Mouse (Mus musculus) liver, postnatal 0 days (tissue): ENCODE measurements around the gene Tmem262. TPM values are rescaled to one million over a fixed set of nuclear protein-coding genes. Genes with fewer than 3 reads are reported as not detected.

Source experiments
- ATAC-seq: fragments of 200-750 bp; cut with Nextera tagmentation; 2 replicates; pipeline ENCODE4 v1.8.0; 2017; ENCODE audit warnings: mild to moderate bottlenecking, moderate library complexity
- DNase-seq: peaks from one replicate; pipeline ENCODE4 v3.0.0-alpha.2; 2016
- H3K27ac ChIP-seq: fragments of 300-500 bp; sonication (generic); 2 replicates; pipeline ENCODE4 v1.5.1; 2014; ENCODE audit warnings: antibody characterized with exemption, moderate library complexity, mild to moderate bottlenecking, low read depth
- H3K27me3 ChIP-seq: fragments of 300-500 bp; sonication (generic); 2 replicates; pipeline ENCODE4 v1.6.1; 2014; ENCODE audit warnings: low read length, control low read depth, mixed read lengths; ENCODE audit not compliant: insufficient read depth
- H3K36me3 ChIP-seq: fragments of 300-500 bp; sonication (generic); replicated peaks from 2 replicates; pipeline ENCODE4 v1.6.1; 2014; ENCODE audit warnings: mild to moderate bottlenecking, control low read depth, low read length, moderate library complexity, mixed read lengths; ENCODE audit not compliant: insufficient read depth
- H3K4me1 ChIP-seq: fragments of 300-500 bp; sonication (generic); 2 replicates; pipeline ENCODE4 v1.6.1; 2014; ENCODE audit warnings: antibody characterized with exemption, mild to moderate bottlenecking, control low read depth; ENCODE audit not compliant: insufficient read depth
- H3K4me2 ChIP-seq: fragments of 300-500 bp; sonication (generic); 2 replicates; pipeline ENCODE4 v1.6.1; 2014; ENCODE audit warnings: low read depth, mild to moderate bottlenecking, low read length, moderate library complexity, mixed read lengths
- H3K4me3 ChIP-seq: fragments of 300-500 bp; sonication (generic); 2 replicates; pipeline ENCODE4 v1.5.1; 2014; ENCODE audit warnings: low read depth, low read length
- H3K9ac ChIP-seq: fragments of 300-500 bp; sonication (generic); replicated peaks from 2 replicates; pipeline ENCODE4 v1.6.1; 2014; ENCODE audit warnings: mild to moderate bottlenecking, moderate library complexity
- H3K9me3 ChIP-seq: fragments of 300-500 bp; sonication (generic); 2 replicates; pipeline ENCODE4 v1.6.1; 2016; ENCODE audit warnings: mild to moderate bottlenecking, control low read depth, low read length, mixed read lengths
- CTCF ChIP-seq: sonication (generic); IDR thresholded peaks from 2 replicates; pipeline ENCODE4 v1.5.1; 2016; ENCODE audit warnings: antibody characterized with exemption, low read depth
- EP300 ChIP-seq: IDR thresholded peaks from 2 replicates; pipeline ENCODE4 v1.6.1; 2016; ENCODE audit warnings: antibody characterized with exemption, low read depth, mild to moderate bottlenecking
- WGBS: fragments of 180-500 bp; shearing (Covaris S2); extraction: QIAGEN DNeasy Blood & Tissue Kit; methylation state at CpG from one replicate; pipeline ENCODE4 v1.1.7; 2014; ENCODE audit not compliant: insufficient replicate concordance; 5-methylcytosine and 5-hydroxymethylcytosine counted together
- polyA plus RNA-seq: library from polyadenylated mRNA; unstranded; fragments of >200 nt; fragmentation: Nextera tagmentation; extraction: Ambion mirVana; gene quantifications from 2 replicates; pipeline ENCODE4 v1.2.1, GENCODE M21; 2015

Tmem262 gene
- polyA plus RNA-seq, 1 experiment from 2014 or later: not detected

DNA sequence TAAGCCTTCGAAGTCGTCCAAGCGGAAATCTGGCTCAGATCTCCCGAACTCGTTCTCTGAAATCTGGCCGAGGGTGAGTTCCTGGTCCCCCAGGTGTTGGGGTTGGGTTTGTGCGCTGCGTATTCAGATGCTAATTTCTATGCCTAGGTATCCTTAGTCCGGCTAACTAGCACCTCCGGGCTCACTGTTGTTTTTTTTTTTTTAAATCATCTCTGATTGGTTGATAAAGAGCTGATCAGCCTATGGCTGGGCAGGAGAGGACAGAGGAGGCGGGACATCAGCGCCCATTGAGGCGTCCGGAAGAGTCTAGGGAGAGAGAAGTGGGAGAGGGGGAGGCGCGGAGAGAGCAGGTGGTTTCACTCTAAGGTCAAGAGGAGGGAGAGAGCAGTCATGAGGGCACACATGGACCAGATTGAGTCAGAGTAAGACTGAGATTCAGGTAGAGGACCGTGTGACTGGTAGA is 5.6 kb downstream of the Tmem262 start:
- peak overlapping the region; percentile 98 for H3K4me2 ChIP-seq
- WGBS: 2% methylated on average over 17 of the region's 17 CpGs
- peaks cover 21% of the 10 kb centered on the region for H3K4me1 ChIP-seq
- peak overlapping the region; percentile 93 for H3K4me3 ChIP-seq
- H3K9ac ChIP-seq: peak overlapping the region; percentile 85
- H3K9me3 ChIP-seq: no peaks in the 10 kb centered on the region
- peaks cover 56% of the 10 kb centered on the region for H3K36me3 ChIP-seq
- peak overlapping the region; percentile 70 for H3K27ac ChIP-seq
- no peak for TF ChIP-seq EP300
- TF ChIP-seq CTCF: no peak
- H3K27me3 ChIP-seq: no peaks in the 10 kb centered on the region
- ATAC-seq (peak; percentile 76), DNase-seq (peak; percentile 80)

DNA sequence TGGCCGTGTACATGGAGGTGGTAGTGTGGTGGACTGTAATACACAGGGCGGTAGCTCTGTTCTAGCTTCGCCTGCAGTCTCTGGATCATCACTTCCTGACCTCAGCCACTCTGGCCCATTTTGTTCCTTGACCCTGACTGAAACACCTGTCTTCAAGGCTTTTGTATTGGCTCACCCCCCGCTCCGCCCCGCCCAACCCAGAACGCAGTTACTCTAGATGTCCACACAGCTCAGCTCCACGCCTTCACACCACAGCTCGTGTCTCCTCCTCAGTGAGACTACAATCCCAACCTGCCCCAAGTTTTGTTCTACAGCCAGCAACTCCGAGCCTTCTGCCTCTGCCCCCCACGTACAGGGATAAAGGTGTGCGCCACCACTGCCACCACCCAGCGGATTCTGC is 9.0 kb downstream of the Tmem262 start:
- no peak overlapping the region for H3K27ac ChIP-seq
- H3K4me3 ChIP-seq: no peak overlapping the region
- H3K9me3 ChIP-seq: no peaks in the 10 kb centered on the region
- DNase-seq: no peak
- 92% methylated on average over 13 of the region's 13 CpGs for WGBS
- H3K9ac ChIP-seq: no peak overlapping the region
- H3K4me2 ChIP-seq: no peak overlapping the region
- peaks cover 17% of the 10 kb centered on the region for H3K4me1 ChIP-seq
- TF ChIP-seq EP300 (no peak), CTCF (no peak)
- H3K36me3 ChIP-seq: peaks cover 57% of the 10 kb centered on the region
- H3K27me3 ChIP-seq: no peaks in the 10 kb centered on the region
- no peak for ATAC-seq

DNA sequence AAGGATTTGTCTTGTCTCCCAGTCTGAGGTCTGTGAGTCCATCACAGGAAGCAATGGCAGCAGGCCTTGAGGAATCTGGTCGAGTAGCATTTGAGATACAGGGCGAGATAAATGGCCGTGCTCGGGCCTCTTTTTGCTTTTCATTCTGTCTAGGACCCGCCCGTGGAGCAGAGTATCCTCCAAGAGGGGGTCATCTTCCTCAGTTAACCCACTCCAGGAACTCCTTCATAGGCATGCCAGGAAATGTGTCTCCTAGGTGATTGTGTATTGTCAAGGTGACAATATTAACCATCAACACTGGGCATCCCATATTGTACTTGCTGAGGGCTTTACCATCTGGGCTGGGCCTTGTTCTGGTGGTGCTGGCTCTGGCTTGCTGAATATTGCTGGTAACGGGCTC is 14.3 kb downstream of the Tmem262 start, which contains the start of gene AC131692.1:
Gene AC131692.1, plus strand, starts transcription at position 301 of the 400 bp plus-strand sequence.
- 82% methylated on average over 7 of the region's 7 CpGs for WGBS

DNA sequence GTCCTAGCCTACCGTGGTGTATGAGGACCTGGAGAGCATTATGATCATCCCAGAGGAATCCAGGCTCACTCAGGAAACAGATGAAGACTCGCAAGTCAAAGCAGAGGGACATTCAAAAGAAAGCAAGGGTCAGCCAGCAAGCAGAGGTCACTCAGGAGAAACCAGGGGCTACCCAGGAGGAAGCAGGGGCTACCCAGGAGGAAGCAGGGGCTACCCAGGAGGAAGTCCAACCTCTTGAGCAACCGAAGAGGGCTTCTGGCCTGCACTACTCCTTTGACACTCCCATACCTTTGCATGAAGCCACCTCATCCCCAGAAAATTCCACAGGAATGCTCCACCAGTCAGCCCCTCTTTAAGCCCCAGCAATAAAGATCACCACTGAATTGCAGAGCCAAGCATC is 18.0 kb downstream of the Tmem262 start:
- peaks cover 14% of the 10 kb centered on the region for H3K36me3 ChIP-seq
- H3K4me3 ChIP-seq: no peak overlapping the region
- DNase-seq (no peak), ATAC-seq (no peak)
- TF ChIP-seq EP300: no peak
- TF ChIP-seq CTCF: no peak
- WGBS: 70% methylated on average over 3 of the region's 3 CpGs
- peaks cover 10% of the 10 kb centered on the region for H3K4me1 ChIP-seq
- no peaks in the 10 kb centered on the region for H3K9me3 ChIP-seq
- H3K27ac ChIP-seq: no peak overlapping the region
- no peaks in the 10 kb centered on the region for H3K27me3 ChIP-seq
- no peak overlapping the region for H3K9ac ChIP-seq
- H3K4me2 ChIP-seq: no peak overlapping the region

More for the DNA sequence above, 14.3 kb downstream of the Tmem262 start, which contains the start of gene AC131692.1:
- H3K9me3 ChIP-seq: no peaks in the 10 kb centered on the region
- no peak within 1 kb of the TSS for H3K4me2 ChIP-seq
- ATAC-seq (no peak), DNase-seq (no peak)
- H3K27me3 ChIP-seq: no peaks in the 10 kb centered on the region
- H3K9ac ChIP-seq: no peak within 1 kb of the TSS
- no peaks in the 10 kb centered on the region for H3K4me1 ChIP-seq
- H3K27ac ChIP-seq: no peak within 1 kb of the TSS
- TF ChIP-seq CTCF: no peak
- TF ChIP-seq EP300: no peak
- no peak within 1 kb of the TSS for H3K4me3 ChIP-seq
- peaks cover 46% of the 10 kb centered on the region for H3K36me3 ChIP-seq

DNA sequence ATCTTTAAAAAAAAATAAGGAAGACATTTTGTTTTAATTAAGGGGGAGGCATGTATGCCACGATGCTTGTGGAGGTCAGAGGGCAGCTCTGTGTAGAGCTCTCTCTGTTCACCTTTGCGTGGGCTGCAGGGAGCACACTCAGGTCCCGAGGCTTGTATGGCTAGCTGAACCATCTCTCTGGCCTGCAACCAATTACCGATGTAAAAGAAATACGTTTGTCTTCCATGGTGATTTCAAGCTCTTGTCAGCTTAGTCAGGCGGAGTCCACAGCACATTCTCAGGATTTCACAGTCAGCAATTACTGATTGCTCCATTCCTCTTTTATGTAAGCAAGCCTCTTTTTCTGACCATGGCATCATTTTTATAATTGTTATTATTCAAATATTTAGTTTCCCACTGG is 21.4 kb downstream of the Tmem262 start:
- ATAC-seq (no peak), DNase-seq (no peak)
- Histone ChIP-seq H3K36me3 (no peaks in the 10 kb centered on the region), H3K4me1 (peaks cover 29% of the 10 kb centered on the region), H3K9ac (no peak overlapping the region), H3K4me2 (no peak overlapping the region), H3K9me3 (no peaks in the 10 kb centered on the region), H3K27me3 (no peaks in the 10 kb centered on the region), H3K4me3 (no peak overlapping the region), H3K27ac (no peak overlapping the region)
- no peak for TF ChIP-seq CTCF
- no peak for TF ChIP-seq EP300
- WGBS: 71% methylated on average over 6 of the region's 6 CpGs

DNA sequence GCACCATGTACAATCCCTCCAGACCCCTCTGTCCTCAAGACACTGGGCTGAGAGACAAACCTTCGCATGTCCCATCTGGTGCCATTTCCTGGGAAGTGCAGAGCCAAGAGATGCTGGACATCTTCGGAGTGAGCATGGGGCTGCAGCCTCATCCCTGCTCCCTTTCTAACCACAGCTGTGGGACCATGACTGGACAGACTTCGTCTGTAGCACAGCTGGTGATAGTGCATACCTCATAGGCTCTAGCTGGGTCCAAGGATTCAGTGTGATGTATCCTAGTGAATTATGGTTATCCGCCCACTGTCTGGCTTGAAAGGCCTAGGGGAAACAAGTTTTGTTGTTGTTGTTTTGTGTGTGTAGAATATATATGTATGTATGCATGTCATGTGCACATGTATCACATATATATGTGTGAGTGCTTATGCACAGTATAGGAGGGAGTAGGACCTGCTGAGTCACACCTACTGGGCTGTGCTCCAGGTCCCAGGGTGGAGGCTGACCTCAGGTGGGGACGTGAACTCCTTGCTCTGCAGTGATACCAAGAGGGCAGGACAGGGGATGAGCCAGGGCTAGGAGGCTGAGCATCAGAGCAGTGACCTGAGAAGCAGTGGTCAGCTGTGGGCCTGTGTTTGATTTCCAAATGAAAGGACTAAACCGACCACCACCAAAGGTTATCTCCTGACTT is 22.5 kb downstream of the Tmem262 start:
- no peak overlapping the region for H3K9ac ChIP-seq
- peaks cover 29% of the 10 kb centered on the region for H3K4me1 ChIP-seq
- no peak for TF ChIP-seq EP300
- peak; percentile 20; the same call in 1 of the 2 replicates for TF ChIP-seq CTCF
- ATAC-seq (peak; percentile 96), DNase-seq (peak; percentile 77)
- no peaks in the 10 kb centered on the region for H3K27me3 ChIP-seq
- H3K9me3 ChIP-seq: no peaks in the 10 kb centered on the region
- H3K36me3 ChIP-seq: no peaks in the 10 kb centered on the region
- H3K27ac ChIP-seq: peak overlapping the region; percentile 73
- no peak overlapping the region for H3K4me3 ChIP-seq
- H3K4me2 ChIP-seq: peak overlapping the region; percentile 26
- 63% methylated on average over 6 of the region's 6 CpGs for WGBS
